8 mouse cellular contexts compared by ENCODE assay signal in the genomic region with DNA sequence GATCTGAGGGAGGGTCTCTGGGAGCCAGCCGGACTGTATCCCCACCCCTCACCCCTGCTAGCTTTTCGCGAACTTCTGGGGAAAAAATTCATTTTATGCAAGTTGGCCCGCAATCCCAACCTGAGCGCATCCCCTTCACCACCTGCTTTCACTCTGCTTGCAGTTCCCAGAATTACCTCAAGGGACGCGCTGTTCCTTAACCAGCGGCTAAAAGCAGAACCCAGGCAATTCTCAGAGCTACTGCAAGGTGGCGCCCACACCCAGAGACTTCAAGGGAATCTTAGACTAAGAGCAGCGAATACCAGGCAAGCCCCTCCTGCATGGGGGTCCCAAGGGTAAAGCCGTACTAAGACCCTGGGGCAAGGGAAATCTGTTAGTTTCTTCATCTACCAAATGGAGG. TPM values are rescaled to one million over a fixed set of nuclear protein-coding genes. Genes with fewer than 3 reads are reported as not detected.
DNase-seq lines count a peak whose midpoint lies in the region; ATAC-seq lines count a peak whose summit lies in the region.

No protein-coding gene starts in this region.

- 9% methylated on average over 11 of the region's 11 CpGs for WGBS in heart, embryonic 12.5 days

- DNase-seq in heart, adult 11 months: peak; percentile 97
- DNase-seq in MEL-GATA-1-ER (ENCODE audit: extremely low read depth, low read depth): peak; percentile 87
- DNase-seq in cerebellum, postnatal 25 days: peak; percentile 87 to 92
- DNase-seq in layer of hippocampus, postnatal 14 days (ENCODE audit: low spot score in 2 of 2): peak; percentile 78 to 81
- DNase-seq in telencephalon, adult 2 months (ENCODE audit: low read depth, low spot score): peak; percentile 83

- no peak overlapping the region for H3K4me2 ChIP-seq in heart, embryonic 12.5 days

- no peak overlapping the region for H3K9ac ChIP-seq in heart, embryonic 12.5 days

- H3K27me3 ChIP-seq in heart, embryonic 12.5 days (replicated peaks): peaks cover 43% of the 10 kb centered on the region

- H3K27ac ChIP-seq in heart, embryonic 12.5 days (ENCODE audit: poor library complexity, severe bottlenecking): no peak overlapping the region

- H3K36me3 ChIP-seq in heart, embryonic 12.5 days: 0 out of 2 replicates have a peak, but pooled peaks cover 7% of the 10 kb centered on the region

- no peaks in the 10 kb centered on the region for H3K9me3 ChIP-seq in heart, embryonic 12.5 days (replicated peaks)

- H3K4me3 ChIP-seq in heart, embryonic 12.5 days: no peak overlapping the region

- ATAC-seq in heart, embryonic 12.5 days (ENCODE audit: insufficient number of reproducible peaks, low FRiP score): no peak
- ATAC-seq in granulocyte monocyte progenitor cell, adult 5-6 weeks (replicated peaks; ENCODE audit: poor library complexity, severe bottlenecking): peak; percentile 45
- ATAC-seq in monocyte, adult 5-6 weeks (replicated peaks; ENCODE audit: insufficient number of reproducible peaks, low FRiP score, low TSS enrichment, poor library complexity, severe bottlenecking): peak; percentile 70

- H3K4me1 ChIP-seq in heart, embryonic 12.5 days (replicated peaks): peaks cover 34% of the 10 kb centered on the region

RNA-seq across cellular contexts. Expression of a gene that starts 2.2 kb away (rescaled TPM):
- polyA plus RNA-seq in heart, embryonic 12.5 days (2016; fragmentation: Nextera tagmentation; extraction: Ambion mirVana): 46.7 and 49.6 TPM in 2 replicates
- 28.8 TPM in 2 replicates for total RNA-seq in granulocyte monocyte progenitor cell, adult 5-6 weeks (2014; fragmentation: Nextera tagmentation)
- 31.9 and 33.5 TPM in 2 replicates for total RNA-seq in granulocyte monocyte progenitor cell, adult 5-6 weeks (2017)
- total RNA-seq in layer of hippocampus, postnatal 14 days (2021): 10 to 100 TPM; 52.5 to 55.7 TPM
- total RNA-seq in monocyte, adult 5-6 weeks (2017): 21.7 to 32.5 TPM (median 22.1 TPM) in 3 replicates

RNA-seq across cellular contexts. Expression of a gene that starts 6.9 kb away (rescaled TPM):
- 0.10 and 0.19 TPM in 2 replicates for polyA plus RNA-seq in heart, embryonic 12.5 days (2016; fragmentation: Nextera tagmentation; extraction: Ambion mirVana)
- total RNA-seq in granulocyte monocyte progenitor cell, adult 5-6 weeks (2014; fragmentation: Nextera tagmentation): not detected in 2 replicates
- total RNA-seq in granulocyte monocyte progenitor cell, adult 5-6 weeks (2017): 0.21 and 0.56 TPM in 2 replicates
- total RNA-seq in layer of hippocampus, postnatal 14 days (2021): 1 to 10 TPM; 8.8 to 9.7 TPM
- 303 to 435 TPM (median 308 TPM) in 3 replicates for total RNA-seq in monocyte, adult 5-6 weeks (2017)

RNA-seq across cellular contexts. Expression of a gene that starts 23.8 kb away (rescaled TPM):
- polyA plus RNA-seq in heart, embryonic 12.5 days (2016; fragmentation: Nextera tagmentation; extraction: Ambion mirVana): 43.8 and 47.8 TPM in 2 replicates
- total RNA-seq in granulocyte monocyte progenitor cell, adult 5-6 weeks (2014; fragmentation: Nextera tagmentation): 6.4 and 8.9 TPM in 2 replicates
- total RNA-seq in granulocyte monocyte progenitor cell, adult 5-6 weeks (2017): 5.5 and 5.9 TPM in 2 replicates
- 10 to 100 TPM; 33.5 to 39.3 TPM for total RNA-seq in layer of hippocampus, postnatal 14 days (2021)
- 31.7 to 39.6 TPM (median 34.6 TPM) in 3 replicates for total RNA-seq in monocyte, adult 5-6 weeks (2017)

RNA-seq across cellular contexts. Expression of a gene that starts 46.4 kb away (rescaled TPM):
- polyA plus RNA-seq in heart, embryonic 12.5 days (2016; fragmentation: Nextera tagmentation; extraction: Ambion mirVana): 11.9 and 13.6 TPM in 2 replicates
- total RNA-seq in granulocyte monocyte progenitor cell, adult 5-6 weeks (2014; fragmentation: Nextera tagmentation): 50.9 and 56.3 TPM in 2 replicates
- 59.5 and 86.0 TPM in 2 replicates for total RNA-seq in granulocyte monocyte progenitor cell, adult 5-6 weeks (2017)
- 10 to 100 TPM; 32.1 to 33.4 TPM for total RNA-seq in layer of hippocampus, postnatal 14 days (2021)
- 91.2 to 154 TPM (median 120 TPM) in 3 replicates for total RNA-seq in monocyte, adult 5-6 weeks (2017)

RNA-seq across cellular contexts. Expression of a gene that starts 49.9 kb away (rescaled TPM):
- polyA plus RNA-seq in heart, embryonic 12.5 days (2016; fragmentation: Nextera tagmentation; extraction: Ambion mirVana): 88.5 and 89.2 TPM in 2 replicates
- total RNA-seq in granulocyte monocyte progenitor cell, adult 5-6 weeks (2014; fragmentation: Nextera tagmentation): 11.0 and 12.9 TPM in 2 replicates
- total RNA-seq in granulocyte monocyte progenitor cell, adult 5-6 weeks (2017): 15.4 and 16.7 TPM in 2 replicates
- 10 to 100 TPM; 58.9 to 62.0 TPM for total RNA-seq in layer of hippocampus, postnatal 14 days (2021)
- total RNA-seq in monocyte, adult 5-6 weeks (2017): 58.8 to 83.6 TPM (median 66.5 TPM) in 3 replicates

Comparison
In these comparisons a context has a peak if more than half of its experiments do, and no peak if none do; other contexts are left out.
1. RNA of a gene that starts 6.9 kb away (total RNA-seq): 303 to 435 TPM in monocyte, adult 5-6 weeks; 8.8 to 9.7 TPM in layer of hippocampus, postnatal 14 days and 0.21 to 0.56 TPM in granulocyte monocyte progenitor cell, adult 5-6 weeks; every median in the first group is over 10 times any median in the second.
2. Peak in every context shown above with its lines, with median percentiles within 50 percentile points of each other: DNase-seq.